Mouse (Mus musculus) layer of hippocampus, adult 9-11 months (tissue): ENCODE measurements around the gene Nostrin.

Experiments used
- DNase-seq: peaks from one replicate; pipeline ENCODE4 v3.0.0; 2022

The Nostrin gene

DNA sequence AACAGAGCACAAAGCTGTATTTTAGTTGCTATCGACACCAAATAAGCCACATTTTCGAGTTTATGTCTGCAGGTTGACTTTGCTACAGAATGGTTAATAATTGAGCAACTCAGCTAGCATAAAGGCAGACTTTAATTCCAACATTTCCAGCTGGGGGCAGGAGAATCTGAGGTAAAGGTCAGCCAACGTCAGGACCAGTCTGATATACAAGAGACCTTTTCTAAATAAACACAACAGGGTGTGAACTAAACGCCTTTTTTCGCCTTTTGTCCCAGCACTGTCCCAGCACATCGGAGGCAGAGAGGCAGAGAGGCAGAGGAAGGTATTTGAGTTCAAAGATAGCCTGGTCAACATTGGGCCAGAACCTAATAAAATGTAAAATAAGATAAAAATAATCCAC is 69.6 kb downstream of the Nostrin start:
- no peak for DNase-seq

DNA sequence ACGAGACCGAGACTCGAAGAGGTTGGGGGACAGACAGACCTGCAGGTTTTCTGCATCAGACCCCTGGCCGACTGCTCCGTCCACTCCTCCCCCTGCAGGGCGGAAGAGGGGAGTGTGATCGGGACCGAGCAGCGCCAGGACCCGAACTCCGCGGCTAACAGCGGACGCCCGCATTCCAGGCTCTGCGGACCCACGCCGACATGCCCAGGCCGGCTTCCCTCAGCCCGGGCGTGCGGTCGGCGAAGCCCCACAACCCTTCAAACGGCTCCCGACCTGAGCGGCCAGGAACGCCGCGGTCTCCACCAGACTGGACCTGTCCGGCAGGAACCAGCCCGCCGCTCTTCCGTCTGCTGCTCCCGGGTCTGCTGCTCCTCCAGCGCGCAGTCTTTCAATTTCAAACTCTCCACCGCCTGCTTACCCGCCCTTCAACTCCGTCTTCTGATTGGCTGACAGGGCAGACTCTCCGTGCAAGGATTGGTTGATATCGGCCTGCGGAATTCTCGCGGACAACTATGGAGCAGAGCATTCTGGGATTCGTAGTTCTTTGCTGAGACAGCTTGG is 70.3 kb downstream of the Nostrin start, which contains the start of gene Spc25:
TSS of gene Spc25 (minus strand) at position 404 of the 561 bp plus-strand sequence.
- DNase-seq = peak; percentile 93

DNA sequence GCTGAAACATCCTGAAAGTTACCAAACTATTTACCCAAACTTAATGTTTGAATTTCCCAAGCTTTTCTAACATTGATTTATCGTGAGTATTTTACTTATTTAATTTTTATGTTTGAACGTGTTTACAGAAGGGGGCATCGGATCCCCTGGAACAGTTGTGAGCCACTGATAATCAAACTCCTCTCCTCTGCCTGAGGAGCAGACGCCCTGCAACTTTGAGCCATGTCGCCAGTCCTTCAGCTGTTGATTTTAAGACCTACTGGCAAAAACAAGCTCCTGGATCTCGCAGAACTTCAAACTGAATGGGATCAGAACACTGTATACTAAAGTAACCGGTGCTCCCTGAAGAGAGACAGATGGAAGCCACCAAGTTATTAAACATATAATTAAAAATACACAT is 70.9 kb downstream of the Nostrin start:
- no peak for DNase-seq

DNA sequence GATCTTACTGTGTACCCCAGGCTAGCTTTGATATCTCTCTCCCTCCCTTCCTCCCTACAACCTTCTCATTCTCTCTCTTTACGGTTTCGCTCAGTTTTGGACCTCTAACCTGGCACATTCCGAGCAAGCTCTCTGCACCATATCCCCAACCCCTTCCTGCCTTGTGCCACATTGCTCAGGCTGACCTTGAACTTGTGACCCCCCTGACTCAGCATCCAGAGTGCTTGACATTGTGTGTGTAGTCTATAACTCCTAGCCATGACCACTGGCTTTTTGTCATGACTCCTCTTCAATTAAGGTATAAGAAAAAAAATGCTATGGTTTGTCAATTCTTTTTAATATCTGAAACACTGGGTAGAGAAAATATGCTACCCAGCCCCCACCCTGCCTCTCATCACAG is 74.1 kb downstream of the Nostrin start:
- DNase-seq = no peak

DNA sequence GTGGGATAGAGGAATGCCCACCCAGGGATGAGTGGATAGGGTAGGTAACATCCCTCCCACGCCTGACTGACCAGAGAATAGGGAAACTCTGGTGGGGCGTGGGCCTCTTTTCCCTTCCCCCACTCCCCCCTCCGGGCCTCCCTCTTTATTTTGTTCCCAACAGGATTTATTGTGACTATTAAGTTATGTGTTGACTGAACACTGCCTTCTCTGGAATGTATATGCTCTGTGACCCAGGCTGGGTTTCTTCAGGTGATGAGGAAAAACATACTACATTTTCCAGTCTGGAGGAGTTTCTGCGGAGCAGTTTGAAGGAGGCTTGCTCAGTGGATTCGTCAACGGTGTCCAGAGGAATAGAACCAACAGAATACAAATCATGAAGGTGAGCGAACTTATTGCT is 75.2 kb downstream of the Nostrin start, which contains the start of gene G6pc2:
TSS of gene G6pc2 (plus strand) at position 301 of the 400 bp plus-strand sequence.
- no peak for DNase-seq

DNA sequence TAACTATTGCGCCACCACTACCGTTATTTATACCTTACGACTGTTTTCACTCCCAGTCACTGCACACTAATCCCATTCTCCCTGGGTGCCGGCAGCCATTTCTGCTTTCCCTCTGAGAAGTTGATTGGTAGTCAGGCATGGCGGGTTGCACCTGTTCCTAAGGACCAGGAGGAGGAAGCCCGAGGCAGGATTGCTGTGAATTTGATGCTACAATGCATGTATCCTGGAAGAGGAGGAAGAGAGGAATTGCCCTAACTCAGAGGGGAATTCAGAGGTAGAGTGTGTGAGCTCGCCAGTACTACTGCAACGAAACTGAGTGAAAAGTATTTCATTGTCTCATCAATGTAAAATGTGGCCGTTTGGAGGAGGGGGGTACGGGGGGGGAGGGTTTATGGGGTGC is 77.1 kb downstream of the Nostrin start:
- no peak for DNase-seq

DNA sequence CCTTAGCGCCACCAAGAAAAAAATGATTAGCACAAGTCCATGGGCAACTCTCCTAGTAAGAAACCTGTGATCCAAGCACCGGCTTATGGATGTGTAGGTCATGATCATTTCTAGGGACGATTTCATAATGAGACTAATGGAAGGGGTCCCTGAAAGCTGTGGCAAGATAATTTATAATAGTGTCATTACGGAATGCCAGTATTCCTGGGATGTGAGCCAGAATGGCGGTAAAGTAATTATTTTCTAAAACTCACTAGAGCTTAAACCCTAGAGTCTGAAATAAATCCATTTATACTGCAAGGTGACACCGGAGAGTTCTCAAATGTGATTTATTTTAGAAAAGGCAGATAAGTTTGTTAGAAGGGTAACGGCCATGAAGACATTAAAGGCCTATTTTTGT is 79.6 kb downstream of the Nostrin start:
- no peak for DNase-seq

DNA sequence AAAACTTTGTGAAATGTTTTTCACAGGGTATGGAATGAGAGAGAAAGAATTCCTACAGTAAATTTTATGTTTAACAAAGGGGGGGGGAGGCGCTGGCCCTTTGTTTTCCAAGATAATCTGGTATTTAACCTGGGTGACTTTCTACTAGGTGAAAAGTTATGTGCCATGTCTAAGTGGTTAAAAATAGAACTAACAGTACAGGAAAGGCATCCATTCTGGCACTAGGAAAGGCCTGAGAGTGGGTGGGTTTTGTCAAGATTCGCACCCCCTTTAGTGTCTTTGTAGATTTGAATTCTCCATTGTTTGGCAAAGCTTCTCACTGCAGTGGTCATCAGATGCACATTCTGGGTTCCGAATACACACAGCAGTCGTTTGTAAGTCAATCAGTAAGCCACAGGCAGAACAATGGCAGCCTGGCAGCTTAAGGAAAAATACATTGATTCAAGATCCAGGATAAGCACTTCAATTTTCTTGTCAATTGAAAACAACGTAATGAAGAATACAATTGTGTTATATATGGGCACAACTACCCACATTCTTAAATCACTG is 86.3 kb downstream of the Nostrin start:
- no peak for DNase-seq

DNA sequence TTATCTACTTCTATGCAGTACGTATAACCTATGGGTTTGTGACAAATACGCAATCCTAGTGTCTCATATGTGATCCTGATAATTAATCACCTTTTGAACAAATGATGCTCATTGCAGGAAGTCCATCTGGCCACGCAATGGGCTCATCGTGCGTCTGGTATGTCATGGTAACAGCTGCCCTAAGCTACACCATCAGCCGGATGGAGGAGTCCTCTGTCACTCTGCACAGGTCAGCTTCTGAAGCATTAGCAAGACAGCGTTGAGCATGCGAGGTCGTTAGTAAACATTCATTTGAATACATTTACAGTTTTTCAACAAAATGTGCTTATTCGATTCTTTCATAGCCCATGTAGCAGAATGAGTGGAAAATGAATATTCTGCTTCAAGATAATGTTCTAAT is 87.2 kb downstream of the Nostrin start:
- DNase-seq = no peak

DNA sequence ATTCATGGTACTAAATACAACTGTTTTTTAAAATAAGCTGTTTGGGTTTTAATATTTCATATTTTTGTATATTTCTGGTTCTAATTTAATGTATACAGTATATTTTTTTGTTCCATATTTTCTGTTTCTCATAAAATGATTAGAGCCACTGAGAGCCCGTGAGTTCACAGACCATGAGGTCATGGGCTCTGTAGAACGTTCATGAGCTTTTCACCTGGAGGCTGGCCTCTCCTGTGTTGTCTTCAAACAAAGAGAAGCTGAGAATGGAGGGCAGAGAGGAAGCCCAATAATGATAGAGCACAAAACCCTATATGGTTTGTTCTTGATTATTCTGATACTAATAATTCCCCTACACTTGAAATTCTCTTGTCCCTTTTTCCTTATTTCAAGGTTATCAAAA is 89.1 kb downstream of the Nostrin start:
- no peak for DNase-seq

DNA sequence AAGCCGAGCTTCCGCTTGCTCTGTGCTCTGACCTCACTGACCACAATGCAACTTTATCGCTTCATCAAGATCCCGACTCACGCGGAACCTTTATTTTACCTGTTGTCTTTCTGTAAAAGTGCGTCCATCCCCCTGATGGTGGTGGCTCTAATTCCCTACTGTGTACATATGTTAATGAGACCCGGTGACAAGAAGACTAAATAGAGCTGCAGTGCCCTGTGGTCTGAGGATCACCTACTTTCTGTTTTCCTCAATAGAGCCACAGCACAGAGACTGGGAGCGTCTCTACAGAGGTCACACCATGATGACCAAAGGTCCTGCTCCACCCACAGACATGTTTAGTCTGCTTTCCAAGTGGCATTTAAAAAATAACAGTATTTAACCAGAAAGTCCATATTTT is 91.3 kb downstream of the Nostrin start:
- no peak for DNase-seq

DNA sequence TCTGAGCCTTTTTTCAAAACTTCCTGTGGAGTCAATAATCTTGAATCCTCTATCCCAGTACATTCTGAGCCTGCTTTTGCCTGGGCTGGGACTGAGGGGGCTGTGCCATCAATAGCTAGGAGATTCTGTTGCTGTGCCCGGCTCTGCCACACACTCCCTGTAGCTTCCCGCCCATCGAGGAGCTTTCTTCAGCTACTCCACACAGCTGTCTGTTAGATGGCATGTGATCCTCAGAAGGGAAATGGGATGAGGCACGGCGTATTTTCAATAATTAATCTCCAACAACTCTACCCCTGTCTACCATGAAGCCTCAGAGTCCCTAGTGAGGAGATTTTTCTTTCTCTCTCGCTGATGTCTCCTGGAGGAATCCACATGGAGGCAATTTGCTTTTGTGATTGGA is 93.0 kb downstream of the Nostrin start:
- no peak for DNase-seq

DNA sequence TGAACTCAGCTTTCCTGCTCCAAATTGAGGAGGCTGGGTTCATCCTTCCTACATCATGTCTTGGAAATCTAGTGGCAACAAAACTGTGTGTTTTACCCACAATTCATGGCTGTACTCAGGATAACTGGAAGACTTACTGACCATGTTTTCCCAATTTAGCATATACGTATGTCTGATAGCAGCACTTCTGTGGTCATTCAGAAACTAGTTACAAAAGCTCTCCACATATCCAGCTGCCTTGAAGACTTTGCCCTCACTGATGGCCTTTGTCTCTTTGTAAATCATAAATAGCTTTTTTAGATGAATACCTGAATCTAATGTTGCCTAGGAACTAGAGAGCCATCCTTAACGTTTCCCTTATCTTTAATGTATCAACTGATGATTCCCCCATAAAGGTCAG is 94.5 kb downstream of the Nostrin start:
- no peak for DNase-seq

DNA sequence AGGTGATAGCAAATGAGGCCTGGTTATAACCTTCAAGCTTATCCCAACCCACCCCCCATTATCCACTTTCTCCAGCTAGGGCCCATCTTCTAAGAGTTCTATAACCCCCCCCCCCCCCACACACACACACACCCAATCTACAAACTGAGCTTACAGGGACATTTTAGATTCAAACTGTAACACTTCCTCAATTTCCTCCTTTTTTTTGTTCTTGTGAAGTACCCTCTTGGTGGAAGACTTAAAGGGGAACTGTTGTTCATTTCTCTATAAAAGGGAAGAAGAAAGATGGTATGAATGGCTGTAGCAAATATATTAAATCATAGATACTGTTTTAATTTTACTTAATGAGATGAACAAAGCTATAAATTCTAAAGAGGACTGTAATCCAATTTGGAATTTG is 96.5 kb downstream of the Nostrin start:
- DNase-seq = no peak

DNA sequence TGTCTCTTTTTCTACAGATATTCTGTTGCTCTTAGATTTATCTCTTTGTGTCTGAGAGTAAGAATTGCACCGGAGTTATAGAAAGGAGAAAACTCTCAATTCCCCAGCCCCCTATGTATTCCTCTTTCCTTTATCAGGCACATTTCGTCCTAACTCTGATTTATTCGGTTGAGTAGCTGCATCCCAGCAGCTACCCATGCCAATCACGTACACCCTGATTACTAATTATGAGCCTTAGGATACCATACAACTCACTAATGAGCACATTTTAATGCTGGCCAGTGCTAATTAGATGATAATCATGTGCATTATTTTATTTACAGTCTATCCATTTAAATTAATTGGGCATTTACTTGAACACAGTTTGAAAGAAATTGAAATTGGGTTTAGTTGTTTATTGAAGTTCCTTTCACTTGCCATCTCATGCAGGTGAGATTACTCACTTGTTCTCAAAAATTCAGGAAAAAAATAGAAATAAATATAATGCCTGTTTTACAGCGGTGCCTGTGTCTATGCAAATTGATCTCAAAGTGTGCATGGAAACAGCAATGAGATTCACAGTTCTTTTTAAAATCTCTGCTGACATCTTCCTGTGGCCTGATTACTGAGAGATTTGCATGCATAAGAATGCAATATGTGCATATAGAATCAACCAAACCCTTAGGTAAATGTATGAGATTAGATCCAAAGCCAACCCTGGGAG is 99.5 kb downstream of the Nostrin start:
- no peak for DNase-seq
